Mouse (Mus musculus) CH12.LX (cell line): ENCODE measurements at regions not wholly inside any gene's neighbourhood (a gene's known extent, or its start where the extent isn't known, plus 50 kb on each side); places are given as distances from the start of the nearest gene placed in this dataset.

Source experiments
- CTCF ChIP-seq, 2 experiments: IDR thresholded peaks in 1 of 2; conservative IDR thresholded peaks in 1 of 2; 2 replicates each; pipeline ENCODE4 v1.5.1; 2011 to 2012; ENCODE audit warnings: low read depth in 2 of 2, low read length in 2 of 2, improper control_type of control experiment in 1 of 2, inconsistent platforms in 1 of 2, mild to moderate bottlenecking in 1 of 2, moderate library complexity in 1 of 2
- JUN ChIP-seq: IDR thresholded peaks from 2 replicates; pipeline ENCODE4 v1.6.1; 2011; ENCODE audit warnings: low read depth, mild to moderate bottlenecking, low read length, improper control_type of control experiment, moderate library complexity; ENCODE audit not compliant: insufficient read depth
- MAFK ChIP-seq: IDR thresholded peaks from 2 replicates; pipeline ENCODE4 v1.6.1; 2011; ENCODE audit warnings: low read length, improper control_type of control experiment; ENCODE audit not compliant: insufficient replicate concordance
- MYC ChIP-seq: IDR thresholded peaks from 2 replicates; pipeline ENCODE4 v1.6.1; 2011; ENCODE audit warnings: low read depth, mild to moderate bottlenecking, improper control_type of control experiment, low read length
- POLR2A ChIP-seq: IDR thresholded peaks from 2 replicates; pipeline ENCODE4 v1.6.1; 2011; ENCODE audit warnings: low read depth, mild to moderate bottlenecking, improper control_type of control experiment, low read length
- SMC3 ChIP-seq: IDR thresholded peaks from 2 replicates; pipeline ENCODE4 v1.6.1; 2011; ENCODE audit warnings: low read depth, low read length, improper control_type of control experiment
- USF1 ChIP-seq: IDR thresholded peaks from 2 replicates; pipeline ENCODE4 v1.6.1; 2014; ENCODE audit warnings: low read depth, mild to moderate bottlenecking, inconsistent platforms, low read length, improper control_type of control experiment

GRCm38 (mm10) chr8:8376791-8377190, 284.3 kb downstream of the Efnb2 start:
- no peak for TF ChIP-seq CTCF (conservative IDR thresholded peaks at IDR 0.05 in 1 of 2, IDR thresholded peaks at IDR 0.05 in 1 of 2; ENCODE audit: low read depth in 2 of 2, low read length in 2 of 2)
- no peak for TF ChIP-seq USF1
- no peak for TF ChIP-seq MAFK
- no peak for TF ChIP-seq SMC3
- TF ChIP-seq JUN: no peak
- no peak for TF ChIP-seq POLR2A
- no peak for TF ChIP-seq MYC
